Mouse (Mus musculus): Measurements from ENCODE around the gene Ncoa1.
A peak's percentile ranks its signal among the peaks of the same experiment; 100 is the strongest.

Gene Ncoa1

GRCm38 (mm10) chr12:4232777-4233176 is 244.2 kb downstream of the Ncoa1 start:
- DNase-seq (ENCODE audit: low read depth in 1 of 2, low spot score in 2 of 2) = no peak

- no peak for DNase-seq (ENCODE audit: low read depth in 1 of 2, low spot score in 2 of 2)
Observed at GRCm38 (mm10) chr12:4230156-4230555, 246.8 kb downstream of the Ncoa1 start.

GRCm38 (mm10) chr12:4212908-4213307 is 264.1 kb downstream of the Ncoa1 start:
- DNase-seq (ENCODE audit: low read depth in 1 of 2, low spot score in 2 of 2) = no peak

- DNase-seq (ENCODE audit: low read depth in 1 of 2, low spot score in 2 of 2) = peak; percentile 27 to 45
Observed at GRCm38 (mm10) chr12:4211174-4211573, 265.8 kb downstream of the Ncoa1 start.

- no peak for DNase-seq (ENCODE audit: low read depth in 1 of 2, low spot score in 2 of 2)
Observed at GRCm38 (mm10) chr12:4209196-4209595, 267.8 kb downstream of the Ncoa1 start.

- peak; percentile 38 to 62 for DNase-seq (ENCODE audit: low read depth in 1 of 2, low spot score in 2 of 2)
Observed at GRCm38 (mm10) chr12:4208405-4209133, 268.4 kb downstream of the Ncoa1 start.

- DNase-seq (ENCODE audit: low read depth in 1 of 2, low spot score in 2 of 2) = no peak
Observed at GRCm38 (mm10) chr12:4206106-4206505, 270.9 kb downstream of the Ncoa1 start.

- no peak for DNase-seq (ENCODE audit: low read depth in 1 of 2, low spot score in 2 of 2)
Observed at GRCm38 (mm10) chr12:4202206-4202605, 274.8 kb downstream of the Ncoa1 start.

GRCm38 (mm10) chr12:4201454-4202200 is 275.4 kb downstream of the Ncoa1 start:
- DNase-seq (ENCODE audit: low read depth in 1 of 2, low spot score in 2 of 2) = no peak

- DNase-seq (ENCODE audit: low read depth in 1 of 2, low spot score in 2 of 2) = no peak
Observed at GRCm38 (mm10) chr12:4199271-4199670, 277.7 kb downstream of the Ncoa1 start.

GRCm38 (mm10) chr12:4198702-4199101 is 278.3 kb downstream of the Ncoa1 start:
- DNase-seq (ENCODE audit: low read depth in 1 of 2, low spot score in 2 of 2) = no peak
